Mouse (Mus musculus) liver, embryonic 14.5 days (tissue): ENCODE results near the gene Vmp1. TPM values are rescaled to one million over a fixed set of nuclear protein-coding genes. Genes with fewer than 3 reads are reported as not detected.

ENCODE experiments used
- ATAC-seq: fragments of 200-750 bp; cut with Nextera tagmentation; 2 replicates; pipeline ENCODE4 v1.8.0; 2017; ENCODE audit warnings: moderate number of reproducible peaks, mild to moderate bottlenecking, moderate library complexity; ENCODE audit not compliant: insufficient read depth
- DNase-seq, 3 experiments: peaks; one replicate each; pipeline ENCODE4 v3.0.0-alpha.2; 2012 to 2013; ENCODE audit warnings: low read depth in 3 of 3, low spot score in 3 of 3
- H3K27ac ChIP-seq: fragments of 300-500 bp; sonication (generic); 2 replicates; pipeline ENCODE4 v1.5.1; 2014; ENCODE audit warnings: moderate library complexity, mild to moderate bottlenecking, control low read depth, inconsistent platforms
- H3K27me3 ChIP-seq: fragments of 300-500 bp; sonication (generic); 2 replicates; pipeline ENCODE4 v1.6.1; 2014; ENCODE audit warnings: mild to moderate bottlenecking, low read length, moderate library complexity; ENCODE audit not compliant: control insufficient read depth, insufficient read depth
- H3K36me3 ChIP-seq: fragments of 300-500 bp; sonication (generic); replicated peaks from 2 replicates; pipeline ENCODE4 v1.6.1; 2014; ENCODE audit warnings: low read depth; ENCODE audit not compliant: control insufficient read depth, insufficient read depth
- H3K4me1 ChIP-seq, 2 experiments: fragments of 200-500 bp in 1 of 2; fragments of 300-500 bp in 1 of 2; sonication (generic) in 1 of 2; replicated peaks; 2 replicates each; pipeline ENCODE4 v1.6.1; 2012 to 2014; ENCODE audit warnings: antibody characterized with exemption in 1 of 2, inconsistent platforms in 1 of 2, low read length in 1 of 2; ENCODE audit not compliant: control insufficient read depth in 2 of 2, insufficient read depth in 2 of 2
- H3K4me2 ChIP-seq: fragments of 300-500 bp; sonication (generic); 2 replicates; pipeline ENCODE4 v1.6.1; 2014; ENCODE audit warnings: low read depth, mild to moderate bottlenecking, control low read depth, moderate library complexity
- H3K4me3 ChIP-seq, 2 experiments: fragments of 200-500 bp in 1 of 2; fragments of 300-500 bp in 1 of 2; sonication (generic) in 1 of 2; 2 replicates each; pipeline ENCODE4 v1.5.1; 2012 to 2014; ENCODE audit warnings: low read depth in 2 of 2, low read length in 2 of 2, mild to moderate bottlenecking in 2 of 2, control low read depth in 1 of 2, inconsistent platforms in 1 of 2, moderate library complexity in 1 of 2; ENCODE audit not compliant: insufficient read depth in 1 of 2
- H3K9ac ChIP-seq: fragments of 300-500 bp; sonication (generic); replicated peaks from 2 replicates; pipeline ENCODE4 v1.6.1; 2014; ENCODE audit warnings: mild to moderate bottlenecking, control low read depth, moderate library complexity
- H3K9me3 ChIP-seq: fragments of 300-500 bp; sonication (generic); 2 replicates; pipeline ENCODE4 v1.6.1; 2016; ENCODE audit warnings: low read length, mixed read lengths; ENCODE audit not compliant: control insufficient read depth
- CTCF ChIP-seq: IDR thresholded peaks from 2 replicates; pipeline ENCODE4 v1.5.1; 2016; ENCODE audit warnings: antibody characterized with exemption, low read depth, control low read depth
- EP300 ChIP-seq: IDR thresholded peaks from 2 replicates; pipeline ENCODE4 v1.6.1; 2016; ENCODE audit warnings: antibody characterized with exemption, low read depth
- WGBS: fragments of 180-500 bp; shearing (Covaris S2); extraction: QIAGEN DNeasy Blood & Tissue Kit; methylation state at CpG from one replicate; pipeline ENCODE4 v1.1.7; 2014; ENCODE audit not compliant: insufficient replicate concordance; 5-methylcytosine and 5-hydroxymethylcytosine counted together
- polyA plus RNA-seq, 2 experiments: library from polyadenylated mRNA; depleted of rRNA in 1 of 2; stranded (reverse) in 1 of 2; unstranded in 1 of 2; fragments of >200 nt; fragmentation: Nextera tagmentation in 1 of 2; extraction: Ambion mirVana in 1 of 2; gene quantifications; 2 replicates each; pipeline versions ENCODE4 v1.2.1 to v1.2.3; 2012 to 2014

Gene Vmp1
- polyA plus RNA-seq, 2 experiments: 33.1 to 94.2 TPM

GRCm38 (mm10) chr11:86644553-86644952, 39.1 kb downstream of the Vmp1 start:
- H3K4me2 ChIP-seq: no peak overlapping the region
- no peak overlapping the region for H3K27ac ChIP-seq
- no peak overlapping the region for H3K9ac ChIP-seq
- no peaks in the 10 kb centered on the region for H3K27me3 ChIP-seq
- no peaks in the 10 kb centered on the region for H3K9me3 ChIP-seq
- WGBS: 87% methylated on average over 4 of the region's 4 CpGs
- H3K36me3 ChIP-seq: peaks cover 15% of the 10 kb centered on the region
- no peaks in the 10 kb centered on the region for H3K4me1 ChIP-seq
- ATAC-seq (no peak), DNase-seq (no peak)
- no peak overlapping the region for H3K4me3 ChIP-seq
- no peak for TF ChIP-seq EP300

DNA sequence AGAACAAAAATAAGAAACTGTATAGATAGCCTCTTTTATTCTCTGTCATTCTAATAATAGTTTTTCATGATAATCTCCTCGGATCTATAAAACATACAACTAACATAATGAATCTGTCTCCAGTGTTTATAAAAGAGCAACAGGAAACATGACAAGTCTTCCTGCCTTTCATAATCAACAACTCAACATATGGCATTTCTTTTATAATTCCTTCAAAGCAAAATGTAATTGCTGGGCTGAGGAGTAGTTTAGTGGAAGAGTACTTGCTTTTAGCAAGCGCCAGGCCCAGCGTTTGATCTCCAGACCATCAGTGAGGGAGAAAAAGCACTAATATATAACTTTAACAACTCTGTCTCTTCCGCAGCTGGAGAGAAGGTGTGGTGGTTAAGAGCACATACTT, 41.9 kb downstream of the Vmp1 start:
- Histone ChIP-seq H3K4me1 (no peaks in the 10 kb centered on the region), H3K9me3 (no peaks in the 10 kb centered on the region), H3K27me3 (no peaks in the 10 kb centered on the region), H3K4me3 (no peak overlapping the region), H3K27ac (no peak overlapping the region), H3K4me2 (no peak overlapping the region), H3K9ac (no peak overlapping the region), H3K36me3 (peaks cover 15% of the 10 kb centered on the region)
- no peak for ATAC-seq
- TF ChIP-seq EP300 (no peak), CTCF (no peak)
- 80% methylated on average over 4 of the region's 4 CpGs for WGBS
- no peak for DNase-seq

- Histone ChIP-seq H3K4me3 (no peak overlapping the region), H3K9me3 (no peaks in the 10 kb centered on the region), H3K4me2 (no peak overlapping the region), H3K9ac (no peak overlapping the region), H3K27me3 (no peaks in the 10 kb centered on the region), H3K4me1 (no peaks in the 10 kb centered on the region), H3K36me3 (peaks cover 18% of the 10 kb centered on the region), H3K27ac (no peak overlapping the region)
- TF ChIP-seq CTCF (no peak), EP300 (no peak)
- DNase-seq (no peak), ATAC-seq (no peak)
- 79% methylated on average over 2 of the region's 2 CpGs for WGBS
These were observed 45.9 kb downstream of the Vmp1 start for GRCm38 (mm10) chr11:86637697-86638096.

GRCm38 (mm10) chr11:86634396-86634795, 49.2 kb downstream of the Vmp1 start:
- Histone ChIP-seq H3K4me2 (no peak overlapping the region), H3K36me3 (peaks cover 18% of the 10 kb centered on the region), H3K27ac (no peak overlapping the region), H3K27me3 (no peaks in the 10 kb centered on the region), H3K9ac (no peak overlapping the region), H3K9me3 (no peaks in the 10 kb centered on the region), H3K4me3 (no peak overlapping the region), H3K4me1 (no peaks in the 10 kb centered on the region)
- TF ChIP-seq CTCF (no peak), EP300 (no peak)
- ATAC-seq: no peak
- 85% methylated on average over 6 of the region's 6 CpGs for WGBS
- no peak for DNase-seq

GRCm38 (mm10) chr11:86629941-86630340, 53.7 kb downstream of the Vmp1 start:
- Histone ChIP-seq H3K27me3 (no peaks in the 10 kb centered on the region), H3K36me3 (peaks cover 18% of the 10 kb centered on the region), H3K27ac (no peak overlapping the region), H3K4me1 (peaks cover 23 to 26% of the 10 kb centered on the region in 2 experiments), H3K4me3 (no peak overlapping the region), H3K9me3 (no peaks in the 10 kb centered on the region), H3K4me2 (no peak overlapping the region), H3K9ac (no peak overlapping the region)
- no peak for ATAC-seq
- no peak for DNase-seq
- TF ChIP-seq CTCF (no peak), EP300 (no peak)
- 86% methylated on average over 7 of the region's 7 CpGs for WGBS
